Mouse (Mus musculus): ENCODE measurements around the gene Ano3.

- TF ChIP-seq TAL1 (IDR thresholded peaks at IDR 0.05; ENCODE audit: low read length) = no peak
- no peak for TF ChIP-seq GATA1 (IDR thresholded peaks at IDR 0.05; ENCODE audit: low read length)
These were observed 868 bp downstream of the Ano3 start for GRCm38 (mm10) chr2:110949679-110950431.

Measured in erythroblast, embryonic 14.5 days (primary cell).